Mouse (Mus musculus): ENCODE measurements around the gene Frat2. TPM values are rescaled to one million over a fixed set of nuclear protein-coding genes. Genes with fewer than 3 reads are reported as not detected.

Frat2 gene
- polyA plus RNA-seq, 1 experiment from 2014 or later: 9.8 TPM

DNA sequence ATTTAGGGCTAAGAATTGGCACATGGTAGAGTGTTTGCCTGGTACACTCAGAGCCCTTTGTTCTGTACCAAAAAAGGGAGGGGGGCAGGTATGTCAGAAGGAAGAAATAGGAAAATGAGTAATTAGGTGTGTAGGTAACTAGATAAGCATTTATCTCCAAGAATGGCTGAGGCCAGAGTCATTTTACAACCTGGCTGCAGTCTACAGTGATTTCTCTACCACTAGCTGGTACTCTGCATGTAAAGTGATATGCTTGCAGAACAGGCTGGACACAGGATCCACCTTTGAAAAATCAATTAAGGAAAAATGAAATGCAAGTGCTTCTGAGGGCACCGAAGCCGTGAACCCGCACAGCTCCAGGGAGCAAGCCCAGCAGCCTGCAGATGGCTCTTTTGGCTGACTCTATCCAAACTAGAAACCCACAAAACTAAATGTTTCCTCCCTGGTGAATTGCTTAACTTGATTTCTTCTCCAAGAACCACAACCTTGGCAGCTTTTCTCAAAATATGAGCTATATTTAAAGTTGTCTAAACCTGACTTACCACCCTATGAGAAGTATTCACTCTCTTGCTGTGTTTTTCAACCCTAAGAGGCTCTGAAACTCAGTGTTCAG lies 51.7 kb downstream of the Frat2 start:
- Histone ChIP-seq H3K9ac (ENCODE audit: low read depth, low read length) (no peak overlapping the region), H3K36me3 (ENCODE audit: control insufficient read depth, insufficient read depth, low read length) (no peaks in the 10 kb centered on the region; the same call in 1 of the 2 replicates), H3K9me3 (ENCODE audit: control insufficient read depth, low read length) (no peaks in the 10 kb centered on the region), H3K4me1 (replicated peaks; ENCODE audit: control insufficient read depth, insufficient read depth, low read length) (peaks cover 18% of the 10 kb centered on the region), H3K4me3 (ENCODE audit: low read depth, low read length) (no peak overlapping the region), H3K27ac (ENCODE audit: low read depth, low read length) (no peak overlapping the region), H3K27me3 (replicated peaks; ENCODE audit: control insufficient read depth, insufficient read depth, low read length) (no peaks in the 10 kb centered on the region), H3K4me2 (no peak overlapping the region)
- 71% methylated on average over 3 of the region's 3 CpGs for WGBS
- no peak for DNase-seq (ENCODE audit: low spot score)
- no peak for ATAC-seq (replicated peaks; ENCODE audit: low FRiP score)

Other genes with a start within 250 kb of the Frat2 start
- 0.16 and 0.26 TPM in 2 replicates for gene Slit1, start 104.5 kb downstream of the Frat2 start, polyA plus RNA-seq (2014; fragmentation: Nextera tagmentation; extraction: Ambion mirVana)
- 55.6 and 63.4 TPM in 2 replicates for gene Arhgap19, start 46.1 kb downstream of the Frat2 start, polyA plus RNA-seq (2014; fragmentation: Nextera tagmentation; extraction: Ambion mirVana)
- gene Frat1, start 18.2 kb downstream of the Frat2 start, polyA plus RNA-seq (2014; fragmentation: Nextera tagmentation; extraction: Ambion mirVana): 19.5 and 19.9 TPM in 2 replicates
- 29.5 and 34.0 TPM in 2 replicates for gene Rrp12, start 48.0 kb upstream of the Frat2 start, polyA plus RNA-seq (2014; fragmentation: Nextera tagmentation; extraction: Ambion mirVana)
- 871 and 874 TPM in 2 replicates for gene Pgam1, start 63.8 kb upstream of the Frat2 start, polyA plus RNA-seq (2014; fragmentation: Nextera tagmentation; extraction: Ambion mirVana)
- 101 and 109 TPM in 2 replicates for gene Exosc1, start 85.3 kb upstream of the Frat2 start, polyA plus RNA-seq (2014; fragmentation: Nextera tagmentation; extraction: Ambion mirVana)
- gene Zdhhc16, start 85.3 kb upstream of the Frat2 start, polyA plus RNA-seq (2014; fragmentation: Nextera tagmentation; extraction: Ambion mirVana): 58.9 and 63.0 TPM in 2 replicates
- 27.9 and 29.1 TPM in 2 replicates for gene Mms19, start 133.0 kb upstream of the Frat2 start, polyA plus RNA-seq (2014; fragmentation: Nextera tagmentation; extraction: Ambion mirVana)
- 6.7 and 7.3 TPM in 2 replicates for gene Ubtd1, start 133.6 kb upstream of the Frat2 start, polyA plus RNA-seq (2014; fragmentation: Nextera tagmentation; extraction: Ambion mirVana)
- not detected in 2 replicates for gene Ankrd2, start 187.9 kb upstream of the Frat2 start, polyA plus RNA-seq (2014; fragmentation: Nextera tagmentation; extraction: Ambion mirVana)
- gene Hoga1, start 197.5 kb upstream of the Frat2 start, polyA plus RNA-seq (2014; fragmentation: Nextera tagmentation; extraction: Ambion mirVana): 8.1 and 10.1 TPM in 2 replicates
- 0.13 and 0.40 TPM in 2 replicates for gene 4933411K16Rik, start 204.1 kb upstream of the Frat2 start, polyA plus RNA-seq (2014; fragmentation: Nextera tagmentation; extraction: Ambion mirVana)
- gene Morn4, start 238.2 kb upstream of the Frat2 start, polyA plus RNA-seq (2014; fragmentation: Nextera tagmentation; extraction: Ambion mirVana): 9.3 and 10.5 TPM in 2 replicates
- gene Pi4k2a, start 242.3 kb upstream of the Frat2 start, polyA plus RNA-seq (2014; fragmentation: Nextera tagmentation; extraction: Ambion mirVana): 17.6 and 18.1 TPM in 2 replicates